Mouse (Mus musculus) lung, embryonic 14.5 days (tissue): ENCODE measurements at regions not wholly inside any gene's neighbourhood (a gene's known extent, or its start where the extent isn't known, plus 50 kb on each side); places are given as distances from the start of the nearest gene placed in this dataset.
A peak's percentile ranks its signal among the peaks of the same experiment; 100 is the strongest.

Experiments used
- ATAC-seq: fragments of 200-750 bp; cut with Nextera tagmentation; 2 replicates; pipeline ENCODE4 v1.8.0; 2017; ENCODE audit warnings: mild to moderate bottlenecking, moderate TSS enrichment, moderate library complexity; ENCODE audit not compliant: insufficient read depth
- DNase-seq: peaks from one replicate; pipeline ENCODE4 v3.0.0-alpha.2; 2015
- H3K27ac ChIP-seq: fragments of 300-500 bp; sonication (generic); 2 replicates; pipeline ENCODE4 v1.5.1; 2014; ENCODE audit warnings: low read depth, mild to moderate bottlenecking, moderate library complexity
- H3K27me3 ChIP-seq: fragments of 300-500 bp; sonication (generic); 2 replicates; pipeline ENCODE4 v1.6.1; 2014; ENCODE audit warnings: low read length, control low read depth; ENCODE audit not compliant: insufficient read depth
- H3K36me3 ChIP-seq: fragments of 300-500 bp; sonication (generic); 2 replicates; pipeline ENCODE4 v1.6.1; 2014; ENCODE audit warnings: control low read depth; ENCODE audit not compliant: insufficient read depth
- H3K4me1 ChIP-seq: fragments of 300-500 bp; sonication (generic); 2 replicates; pipeline ENCODE4 v1.6.1; 2014; ENCODE audit warnings: antibody characterized with exemption, control low read depth; ENCODE audit not compliant: insufficient read depth
- H3K4me2 ChIP-seq: fragments of 300-500 bp; sonication (generic); 2 replicates; pipeline ENCODE4 v1.6.1; 2014; ENCODE audit warnings: mild to moderate bottlenecking
- H3K4me3 ChIP-seq: fragments of 300-500 bp; sonication (generic); 2 replicates; pipeline ENCODE4 v1.5.1; 2014; ENCODE audit warnings: low read depth, low read length
- H3K9ac ChIP-seq: fragments of 300-500 bp; sonication (generic); 2 replicates; pipeline ENCODE4 v1.6.1; 2014
- H3K9me3 ChIP-seq: fragments of 300-500 bp; sonication (generic); 2 replicates; pipeline ENCODE4 v1.6.1; 2016; ENCODE audit warnings: low read depth, low read length, control low read depth
- CTCF ChIP-seq: IDR thresholded peaks from 2 replicates; pipeline ENCODE4 v1.5.1; 2016; ENCODE audit warnings: antibody characterized with exemption, low read depth
- WGBS: fragments of 180-500 bp; shearing (Covaris S2); extraction: QIAGEN DNeasy Blood & Tissue Kit; methylation state at CpG from one replicate; pipeline ENCODE4 v1.1.7; 2014; 5-methylcytosine and 5-hydroxymethylcytosine counted together

DNA sequence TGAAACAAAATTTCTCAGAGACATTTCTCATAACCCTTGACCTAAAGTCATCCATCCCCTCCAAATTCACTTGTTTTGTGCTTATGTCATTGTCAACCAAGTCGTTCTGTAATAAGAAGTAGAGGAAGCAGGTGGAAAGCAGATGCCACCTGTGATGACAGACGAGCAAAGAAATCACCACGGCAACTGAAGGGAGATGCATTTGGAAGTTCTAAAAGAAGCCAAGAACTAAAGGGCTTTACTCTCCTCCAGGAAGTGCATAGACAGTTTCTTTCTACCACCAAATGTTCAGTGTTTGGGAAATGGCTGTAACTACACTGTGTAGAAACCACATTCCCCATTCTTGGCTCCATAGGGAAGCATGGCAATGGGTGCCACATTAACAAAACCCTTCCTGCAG is 317.4 kb downstream of the Gm10184 start:
- Histone ChIP-seq H3K9ac (no peak overlapping the region), H3K27ac (no peak overlapping the region), H3K36me3 (no peaks in the 10 kb centered on the region), H3K4me2 (no peak overlapping the region), H3K4me1 (no peaks in the 10 kb centered on the region), H3K4me3 (no peak overlapping the region), H3K9me3 (no peaks in the 10 kb centered on the region), H3K27me3 (no peaks in the 10 kb centered on the region)
- DNase-seq (no peak), ATAC-seq (no peak)
- no peak for TF ChIP-seq CTCF
- 63% methylated on average over 3 of the region's 3 CpGs for WGBS

- Histone ChIP-seq H3K4me2 (no peak overlapping the region), H3K27ac (no peak overlapping the region), H3K4me1 (no peaks in the 10 kb centered on the region), H3K27me3 (no peaks in the 10 kb centered on the region), H3K4me3 (no peak overlapping the region), H3K9ac (no peak overlapping the region), H3K9me3 (no peaks in the 10 kb centered on the region), H3K36me3 (no peaks in the 10 kb centered on the region)
- ATAC-seq (no peak), DNase-seq (peak; percentile 6)
- TF ChIP-seq CTCF = no peak
These were observed 350.7 kb downstream of the Gm10184 start for GRCm38 (mm10) chr17:89559506-89559905.

GRCm38 (mm10) chr17:89554754-89555153 is 354.3 kb upstream of the Fshr start:
- Histone ChIP-seq H3K9ac (no peak overlapping the region), H3K27ac (no peak overlapping the region), H3K36me3 (no peaks in the 10 kb centered on the region), H3K9me3 (no peaks in the 10 kb centered on the region), H3K4me1 (no peaks in the 10 kb centered on the region), H3K4me2 (no peak overlapping the region), H3K4me3 (no peak overlapping the region), H3K27me3 (no peaks in the 10 kb centered on the region)
- whole genome bisulfite sequencing = 78% methylated on average over 1 of the region's 1 CpGs
- TF ChIP-seq CTCF = no peak
- ATAC-seq (no peak), DNase-seq (no peak)

DNA sequence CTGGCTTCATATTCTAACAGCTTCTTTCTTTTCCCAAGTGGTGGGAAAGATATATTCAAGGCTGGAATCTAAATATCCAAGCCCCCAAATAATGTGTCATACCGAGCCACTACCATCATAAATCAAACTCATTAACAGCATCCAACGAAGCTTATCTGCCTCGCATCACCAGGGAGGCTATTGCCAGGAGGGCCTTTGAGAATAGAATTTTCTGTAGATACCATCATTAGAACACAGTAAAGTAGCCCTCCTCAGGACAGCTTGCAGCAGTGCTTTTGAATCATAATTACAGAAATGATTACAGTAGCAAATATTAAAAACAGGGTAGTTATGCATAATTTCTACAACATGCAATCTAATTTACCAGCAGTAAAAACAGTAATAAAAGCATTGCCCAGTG is 353.1 kb upstream of the Fshr start:
- H3K4me2 ChIP-seq = no peak overlapping the region
- DNase-seq (no peak), ATAC-seq (no peak)
- H3K4me3 ChIP-seq = no peak overlapping the region
- TF ChIP-seq CTCF = no peak
- H3K9ac ChIP-seq = no peak overlapping the region
- H3K27me3 ChIP-seq = no peaks in the 10 kb centered on the region
- H3K36me3 ChIP-seq = no peaks in the 10 kb centered on the region
- no peak overlapping the region for H3K27ac ChIP-seq
- H3K9me3 ChIP-seq = no peaks in the 10 kb centered on the region
- 43% methylated on average over 3 of the region's 3 CpGs for WGBS
- H3K4me1 ChIP-seq = no peaks in the 10 kb centered on the region

DNA sequence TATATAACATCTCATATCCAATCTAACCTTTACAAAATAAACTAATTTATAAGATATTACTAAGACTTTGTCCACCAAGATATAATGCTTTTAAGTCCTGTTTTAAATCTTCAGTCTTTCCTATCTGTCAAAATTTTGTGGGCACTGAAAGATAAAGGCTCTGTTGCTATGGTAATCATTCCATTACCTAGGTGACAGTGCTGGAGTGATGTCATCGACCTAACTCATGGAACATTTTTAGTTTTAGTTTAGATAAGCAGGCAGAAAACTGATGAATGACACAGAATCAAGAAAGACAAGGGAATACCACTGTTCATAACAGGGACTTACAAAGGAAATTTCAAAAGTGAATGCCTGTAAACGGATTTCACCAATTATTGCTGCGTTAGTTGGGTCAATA is 350.3 kb upstream of the Fshr start:
- no peaks in the 10 kb centered on the region for H3K36me3 ChIP-seq
- H3K27ac ChIP-seq = no peak overlapping the region
- no peak overlapping the region for H3K4me2 ChIP-seq
- 50% methylated on average over 3 of the region's 3 CpGs for WGBS
- no peaks in the 10 kb centered on the region for H3K27me3 ChIP-seq
- no peaks in the 10 kb centered on the region for H3K4me1 ChIP-seq
- no peak overlapping the region for H3K9ac ChIP-seq
- no peaks in the 10 kb centered on the region for H3K9me3 ChIP-seq
- DNase-seq (no peak), ATAC-seq (no peak)
- no peak for TF ChIP-seq CTCF
- no peak overlapping the region for H3K4me3 ChIP-seq

DNA sequence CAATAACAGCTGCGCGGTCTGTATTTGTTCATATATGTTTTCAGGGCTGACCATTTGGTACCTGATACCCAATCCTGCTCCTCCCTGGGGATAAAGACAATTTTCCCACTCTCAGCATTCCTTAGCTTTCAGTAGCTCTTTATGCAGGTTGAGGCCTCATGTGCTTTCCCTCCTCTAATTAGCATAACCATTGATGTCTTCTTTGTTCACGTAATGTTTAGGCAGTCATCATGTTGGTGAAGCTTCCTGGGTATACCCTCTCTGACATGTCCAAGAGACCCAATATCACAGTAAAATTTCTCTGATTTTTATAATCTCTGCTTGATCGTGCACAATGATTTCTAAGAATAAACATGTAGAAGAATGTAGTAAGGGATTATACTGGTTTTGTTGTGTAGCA is 321.4 kb upstream of the Fshr start:
- no peak overlapping the region for H3K9ac ChIP-seq
- no peak overlapping the region for H3K4me3 ChIP-seq
- no peaks in the 10 kb centered on the region for H3K27me3 ChIP-seq
- no peak overlapping the region for H3K4me2 ChIP-seq
- TF ChIP-seq CTCF = no peak
- no peaks in the 10 kb centered on the region for H3K9me3 ChIP-seq
- ATAC-seq (no peak), DNase-seq (no peak)
- H3K27ac ChIP-seq = no peak overlapping the region
- H3K36me3 ChIP-seq = no peaks in the 10 kb centered on the region
- 85% methylated on average over 4 of the region's 4 CpGs for WGBS
- no peaks in the 10 kb centered on the region for H3K4me1 ChIP-seq

DNA sequence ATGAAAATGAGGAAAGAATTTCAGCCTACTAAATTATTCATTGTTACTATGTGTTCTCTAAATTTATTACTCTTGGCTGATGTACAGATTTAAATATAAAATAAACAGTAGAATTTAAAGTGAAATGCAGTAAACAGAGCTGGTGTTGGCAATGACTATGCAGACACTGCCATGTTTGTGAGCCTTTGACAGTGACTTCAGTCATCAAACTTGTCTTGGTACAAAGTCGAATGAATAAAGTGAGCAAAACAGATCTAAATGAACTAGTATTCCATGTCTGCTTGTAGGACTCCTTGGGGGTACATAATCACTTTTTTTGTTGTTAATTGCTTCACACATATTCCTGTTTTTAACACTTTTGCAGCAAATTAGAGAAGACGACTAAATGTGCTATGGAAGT is 318.9 kb upstream of the Fshr start:
- Histone ChIP-seq H3K4me2 (no peak overlapping the region), H3K27ac (no peak overlapping the region), H3K4me3 (no peak overlapping the region), H3K27me3 (no peaks in the 10 kb centered on the region), H3K36me3 (no peaks in the 10 kb centered on the region), H3K4me1 (no peaks in the 10 kb centered on the region), H3K9me3 (no peaks in the 10 kb centered on the region), H3K9ac (no peak overlapping the region)
- DNase-seq (no peak), ATAC-seq (no peak)
- TF ChIP-seq CTCF = no peak
- WGBS = 61% methylated on average over 2 of the region's 2 CpGs

DNA sequence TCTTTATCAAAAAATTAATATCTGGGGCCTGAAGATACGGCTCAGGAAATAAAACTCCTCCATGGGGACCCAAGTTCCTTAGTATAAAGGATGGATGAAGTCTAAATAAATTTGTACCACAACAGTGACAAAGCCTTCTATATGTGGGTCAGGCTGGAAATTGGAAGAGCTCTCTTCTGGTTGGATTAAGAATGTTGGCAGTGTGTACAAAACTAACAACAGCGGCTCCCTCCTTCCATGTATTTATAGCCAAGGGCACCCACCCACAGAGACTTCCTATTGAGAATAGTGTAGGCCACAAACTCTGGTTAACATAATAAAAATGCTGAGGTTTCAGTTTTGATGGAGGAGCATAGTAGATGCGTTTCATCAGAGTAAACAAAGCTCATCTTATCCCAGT is 304.8 kb upstream of the Fshr start:
- no peaks in the 10 kb centered on the region for H3K9me3 ChIP-seq
- 78% methylated on average over 3 of the region's 3 CpGs for WGBS
- no peak overlapping the region for H3K4me2 ChIP-seq
- H3K27ac ChIP-seq = no peak overlapping the region
- H3K9ac ChIP-seq = no peak overlapping the region
- H3K27me3 ChIP-seq = no peaks in the 10 kb centered on the region
- no peak for TF ChIP-seq CTCF
- H3K4me1 ChIP-seq = no peaks in the 10 kb centered on the region
- ATAC-seq (no peak), DNase-seq (no peak)
- no peak overlapping the region for H3K4me3 ChIP-seq
- no peaks in the 10 kb centered on the region for H3K36me3 ChIP-seq
